Mouse (Mus musculus) CD4-positive, CD25-positive, alpha-beta regulatory T cell, adult 2 months (primary cell): ENCODE data around the gene Syt15.
A peak's percentile ranks its signal among the peaks of the same experiment; 100 is the strongest.

ENCODE experiments used
- DNase-seq: peaks from one replicate; pipeline ENCODE4 v3.0.0-alpha.2; 2012; ENCODE audit warnings: low read depth, low spot score

Syt15 gene

DNA sequence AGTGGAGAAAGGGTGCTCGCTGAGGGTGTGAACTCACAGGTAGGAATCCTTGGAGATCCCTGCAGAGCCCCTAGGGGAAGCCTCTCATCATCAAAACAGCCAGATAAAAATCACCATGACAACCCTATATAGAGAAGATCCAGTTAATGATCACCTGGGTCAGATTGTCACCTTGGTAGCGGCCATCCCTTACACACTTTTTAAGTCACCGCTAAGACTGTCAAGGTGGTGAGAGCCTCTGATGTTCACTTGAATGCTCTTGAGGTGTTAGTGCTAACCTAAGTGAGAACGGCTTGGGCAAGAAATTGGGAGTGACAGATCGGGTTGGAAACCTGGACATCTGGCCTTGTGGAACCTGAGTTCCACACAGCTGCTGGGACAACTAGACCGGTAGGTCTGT lies at the start of gene Syt15:
TSS of gene Syt15 (plus strand) at position 301 of the 400 bp plus-strand sequence.
- no peak for DNase-seq

GRCm38 (mm10) chr14:34171107-34171506 lies 48.3 kb upstream of the Syt15 start:
- DNase-seq = no peak

DNA sequence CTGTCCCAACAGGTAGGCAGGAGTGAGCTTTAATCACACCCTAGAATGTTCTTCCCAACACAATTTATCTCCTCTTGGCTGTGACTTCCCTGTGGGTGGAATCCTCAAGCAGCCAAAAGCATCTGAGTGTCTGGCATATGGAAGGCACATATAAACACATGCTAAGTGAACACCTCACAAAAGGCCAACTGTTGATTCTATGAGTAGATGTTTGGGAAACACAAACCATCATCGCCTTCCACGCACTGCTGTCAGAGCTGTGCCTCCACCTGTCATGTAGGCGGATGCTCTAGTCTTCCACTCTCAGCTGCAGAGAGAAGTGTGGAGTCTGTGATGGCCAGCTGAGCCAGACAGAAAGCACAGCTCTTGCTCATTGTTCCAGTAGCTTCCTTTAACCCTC lies 40.0 kb upstream of the Syt15 start:
- DNase-seq = no peak

DNA sequence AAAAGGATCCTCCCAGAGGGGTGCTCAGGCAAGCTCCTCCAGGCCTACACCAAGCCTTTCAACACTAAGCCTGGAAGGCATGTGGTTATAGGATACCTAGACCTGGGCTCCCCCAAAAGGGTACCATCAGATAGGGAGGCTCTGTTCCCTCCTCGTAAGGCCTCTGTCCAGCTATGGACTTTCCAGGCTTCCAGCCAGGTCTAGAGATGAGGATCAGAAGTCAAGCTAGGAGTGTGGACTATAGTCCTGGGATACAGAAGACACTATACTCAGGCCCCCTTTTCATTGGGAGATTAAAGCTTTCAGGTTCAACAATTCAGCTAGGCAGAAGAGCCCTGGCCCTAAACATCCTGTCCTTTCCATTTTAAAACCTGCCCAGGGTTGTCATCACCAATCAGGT lies 36.3 kb upstream of the Syt15 start:
- DNase-seq = no peak

- DNase-seq = peak; percentile 43
These were observed 30.8 kb upstream of the Syt15 start for GRCm38 (mm10) chr14:34188629-34189028.

GRCm38 (mm10) chr14:34190361-34190760 lies 29.0 kb upstream of the Syt15 start:
- no peak for DNase-seq

GRCm38 (mm10) chr14:34193879-34194278 lies 25.5 kb upstream of the Syt15 start:
- DNase-seq = no peak

- DNase-seq = no peak
These were observed 23.9 kb upstream of the Syt15 start for GRCm38 (mm10) chr14:34195466-34195865.

- DNase-seq = no peak
These were observed 22.7 kb upstream of the Syt15 start for GRCm38 (mm10) chr14:34196706-34197105.

DNA sequence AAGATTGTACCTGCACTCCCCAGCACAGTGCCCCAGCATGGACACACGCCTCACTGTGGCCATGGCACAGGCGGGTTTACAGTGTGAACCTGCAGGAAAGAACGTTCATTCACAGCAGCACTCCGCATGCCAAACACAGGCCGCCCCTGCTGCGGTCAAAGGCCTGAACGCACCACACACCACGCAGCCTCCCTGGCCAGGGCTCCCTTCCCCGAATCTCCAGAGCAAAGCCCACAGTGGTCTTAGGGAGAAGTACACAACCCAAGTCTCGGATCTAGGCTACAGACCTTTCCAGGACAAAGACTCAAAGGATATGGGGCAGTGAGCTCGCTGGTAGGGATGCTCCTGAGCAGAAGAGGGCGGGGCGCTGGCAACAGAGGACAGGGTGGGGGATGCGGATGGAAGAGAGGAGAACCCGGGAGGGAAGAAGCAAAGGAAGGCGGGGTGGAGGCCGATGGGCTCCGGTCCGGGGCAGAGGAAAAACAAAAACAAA lies 18.6 kb upstream of the Syt15 start:
- no peak for DNase-seq

- peak; percentile 22 for DNase-seq
These were observed 18.0 kb upstream of the Syt15 start, which contains the start of gene Gprin2 for GRCm38 (mm10) chr14:34201231-34202035. Gene Gprin2 (minus strand): TSS chr14:34201653.

DNA sequence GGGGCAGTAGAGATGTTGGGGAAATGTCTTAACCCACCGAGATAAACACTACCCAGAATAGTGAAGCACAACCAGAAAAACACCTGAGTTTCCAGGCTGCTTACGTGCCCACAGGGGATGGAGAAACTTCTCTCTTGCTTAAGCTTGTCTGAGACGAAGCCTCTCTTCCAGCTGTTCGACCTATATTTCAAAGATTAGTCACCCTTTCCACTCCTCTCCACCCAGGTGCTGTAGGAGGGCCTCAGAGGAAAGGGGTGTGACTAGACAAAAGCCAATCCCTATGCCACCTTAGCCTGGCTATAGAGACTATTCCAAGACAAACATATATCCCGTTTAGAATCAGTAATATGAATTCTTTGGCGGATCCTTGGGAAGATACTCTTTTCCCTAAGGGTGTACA lies 11.4 kb upstream of the Syt15 start:
- no peak for DNase-seq

DNA sequence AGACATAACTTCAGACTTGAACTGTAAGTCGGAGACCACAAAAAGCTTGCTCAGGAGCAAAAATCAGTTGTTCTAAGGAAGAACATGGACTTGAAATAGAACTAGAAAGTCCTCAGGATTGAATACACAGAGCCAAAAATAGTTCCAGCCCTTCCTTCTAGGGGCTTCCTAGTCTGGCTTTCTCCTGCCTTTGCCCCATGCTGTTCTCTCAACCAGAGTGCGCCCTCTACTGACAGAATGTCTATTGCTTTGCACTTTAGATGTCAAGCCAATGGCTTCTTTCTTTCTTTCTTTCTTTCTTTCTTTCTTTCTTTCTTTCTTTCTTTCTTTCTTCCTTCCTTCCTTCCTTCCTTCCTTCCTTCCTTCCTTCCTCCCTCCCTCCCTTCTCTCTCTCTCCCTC lies 10.7 kb upstream of the Syt15 start:
- DNase-seq = peak; percentile 40

DNA sequence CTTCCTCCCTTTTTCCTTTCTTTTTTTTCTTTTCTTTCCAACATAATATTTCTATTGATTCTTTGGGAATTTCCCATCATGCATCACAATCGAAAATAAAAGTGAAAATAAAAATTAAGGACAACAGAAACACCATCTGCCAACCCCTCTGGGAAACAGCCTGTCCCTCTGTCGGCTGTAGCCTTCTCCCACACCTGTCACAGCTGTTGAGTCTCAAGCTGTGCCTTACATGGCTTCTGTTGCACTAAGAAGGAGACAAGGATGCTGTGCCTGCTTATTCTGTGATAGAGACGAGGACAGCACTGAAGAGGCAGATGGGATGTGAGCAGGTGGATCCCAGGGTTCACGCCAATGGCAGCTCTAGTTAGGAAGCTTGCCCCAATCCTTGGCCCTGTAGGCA lies 10.3 kb upstream of the Syt15 start:
- DNase-seq = no peak

- DNase-seq = no peak
These were observed 9.5 kb upstream of the Syt15 start for GRCm38 (mm10) chr14:34209942-34210341.

- no peak for DNase-seq
These were observed 3.8 kb upstream of the Syt15 start for GRCm38 (mm10) chr14:34215451-34216127.

DNA sequence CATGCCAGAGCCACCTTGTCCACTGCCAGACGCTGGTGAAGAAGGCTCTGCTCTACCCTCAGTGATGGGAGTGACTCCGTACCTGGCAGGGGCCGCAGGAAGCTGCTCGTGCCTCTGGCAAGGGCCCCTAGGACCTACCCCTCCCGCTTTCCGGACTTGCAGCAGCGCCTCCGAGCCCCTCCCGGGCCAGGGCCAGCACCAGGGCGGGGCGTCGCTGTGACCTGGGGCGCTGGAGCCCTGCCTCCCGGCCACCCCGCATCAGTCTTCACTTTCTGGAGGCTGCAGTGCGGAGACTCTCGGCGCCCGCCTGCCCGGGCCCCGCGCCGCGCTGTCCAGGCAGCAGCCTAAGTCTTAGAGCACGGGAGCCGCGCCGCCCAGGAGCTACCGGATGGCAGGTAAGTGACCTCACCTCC lies 397 bp downstream of the Syt15 start:
- no peak for DNase-seq

DNA sequence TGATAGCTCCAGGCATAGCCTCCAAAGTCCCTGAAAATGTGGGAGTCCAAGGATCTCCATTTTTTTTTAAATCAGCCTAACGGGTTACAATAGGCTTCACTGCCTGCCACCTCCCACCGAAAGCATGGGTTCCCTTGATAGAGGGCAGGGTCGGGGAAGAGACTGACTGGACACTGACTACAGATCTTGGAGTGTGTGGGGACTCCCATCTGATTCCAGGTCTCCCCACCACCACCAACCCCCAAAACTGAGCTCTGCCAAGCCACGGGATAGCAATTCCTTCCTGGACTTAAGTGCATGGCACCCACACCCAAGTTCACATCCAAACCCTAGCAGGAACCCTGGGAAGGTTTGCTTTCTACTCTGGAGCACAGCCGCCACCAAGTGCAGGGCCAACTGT lies 1.0 kb downstream of the Syt15 start:
- no peak for DNase-seq

GRCm38 (mm10) chr14:34221416-34222077 lies 2.2 kb downstream of the Syt15 start:
- DNase-seq = no peak

DNA sequence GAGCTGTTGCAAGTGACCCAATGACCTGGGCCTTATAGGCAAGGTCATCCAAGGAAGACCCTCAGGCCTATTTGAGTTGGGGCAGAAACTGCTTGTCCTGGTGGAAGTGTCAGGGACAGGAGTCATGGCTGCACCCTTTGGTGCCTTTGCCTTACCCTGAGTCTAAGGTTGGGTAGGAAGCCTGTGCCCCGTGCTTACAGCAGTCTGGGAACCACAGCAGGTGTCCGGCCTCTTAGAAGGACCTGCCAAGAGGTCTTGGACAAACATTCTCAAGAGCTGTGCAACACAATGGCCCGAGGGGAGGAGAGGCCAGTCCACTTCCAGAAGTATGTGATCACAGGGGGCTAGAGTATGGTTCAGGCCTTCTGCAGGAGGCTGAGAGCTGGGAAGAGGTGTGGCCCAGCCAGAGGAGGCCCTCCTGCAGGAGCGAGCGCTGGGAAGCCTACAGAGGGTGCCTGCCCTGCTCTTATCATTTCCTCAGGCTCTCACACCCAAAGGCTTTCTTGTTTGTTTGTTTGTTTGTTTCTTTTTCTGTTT lies 4.0 kb downstream of the Syt15 start:
- DNase-seq = no peak

- no peak for DNase-seq
These were observed 6.6 kb downstream of the Syt15 start for GRCm38 (mm10) chr14:34225986-34226385.

- DNase-seq = no peak
These were observed 7.2 kb downstream of the Syt15 start for GRCm38 (mm10) chr14:34226566-34226965.
